Mouse (Mus musculus) stomach, embryonic 15.5 days (tissue): ENCODE measurements around the gene Gm11020. TPM values are rescaled to one million over a fixed set of nuclear protein-coding genes. Genes with fewer than 3 reads are reported as not detected.
"Not testable (repeated sequence)": the region's sequence is repeated elsewhere in the genome, so short reads cannot be mapped to it uniquely, and the experiment has no call there.

Experiments
- ATAC-seq: fragments of 200-750 bp; cut with Nextera tagmentation; 2 replicates; pipeline ENCODE4 v1.8.0; 2017; ENCODE audit warnings: low read depth, moderate number of reproducible peaks, moderate TSS enrichment; ENCODE audit not compliant: insufficient read depth, low FRiP score
- H3K27ac ChIP-seq: fragments of 300-500 bp; sonication (generic); 2 replicates; pipeline ENCODE4 v1.5.1; 2015; ENCODE audit warnings: mild to moderate bottlenecking, inconsistent platforms
- H3K27me3 ChIP-seq: fragments of 300-500 bp; sonication (generic); replicated peaks from 2 replicates; pipeline ENCODE4 v1.6.1; 2015; ENCODE audit warnings: inconsistent platforms
- H3K36me3 ChIP-seq: fragments of 300-500 bp; sonication (generic); 2 replicates; pipeline ENCODE4 v1.6.1; 2015; ENCODE audit warnings: inconsistent platforms
- H3K4me1 ChIP-seq: fragments of 300-500 bp; sonication (generic); 2 replicates; pipeline ENCODE4 v1.6.1; 2015; ENCODE audit warnings: inconsistent platforms
- H3K4me2 ChIP-seq: fragments of 300-500 bp; sonication (generic); 2 replicates; pipeline ENCODE4 v1.6.1; 2015; ENCODE audit warnings: mild to moderate bottlenecking, inconsistent platforms
- H3K4me3 ChIP-seq: fragments of 300-500 bp; sonication (generic); replicated peaks from 2 replicates; pipeline ENCODE4 v1.5.1; 2015; ENCODE audit warnings: inconsistent platforms
- H3K9ac ChIP-seq: fragments of 300-500 bp; sonication (generic); 2 replicates; pipeline ENCODE4 v1.6.1; 2015; ENCODE audit warnings: inconsistent platforms
- H3K9me3 ChIP-seq: fragments of 300-500 bp; sonication (generic); 2 replicates; pipeline ENCODE4 v1.6.1; 2016; ENCODE audit warnings: inconsistent platforms
- WGBS: fragments of 180-500 bp; shearing (Covaris S2); methylation state at CpG from one replicate; pipeline ENCODE4 v1.1.7; 2015; 5-methylcytosine and 5-hydroxymethylcytosine counted together
- polyA plus RNA-seq: library from polyadenylated mRNA; unstranded; fragments of >200 nt; fragmentation: Nextera tagmentation; extraction: Ambion mirVana; gene quantifications from 2 replicates; pipeline ENCODE4 v1.2.1, GENCODE M21; 2015

Gm11020 gene
- polyA plus RNA-seq = not detected in 2 replicates

DNA sequence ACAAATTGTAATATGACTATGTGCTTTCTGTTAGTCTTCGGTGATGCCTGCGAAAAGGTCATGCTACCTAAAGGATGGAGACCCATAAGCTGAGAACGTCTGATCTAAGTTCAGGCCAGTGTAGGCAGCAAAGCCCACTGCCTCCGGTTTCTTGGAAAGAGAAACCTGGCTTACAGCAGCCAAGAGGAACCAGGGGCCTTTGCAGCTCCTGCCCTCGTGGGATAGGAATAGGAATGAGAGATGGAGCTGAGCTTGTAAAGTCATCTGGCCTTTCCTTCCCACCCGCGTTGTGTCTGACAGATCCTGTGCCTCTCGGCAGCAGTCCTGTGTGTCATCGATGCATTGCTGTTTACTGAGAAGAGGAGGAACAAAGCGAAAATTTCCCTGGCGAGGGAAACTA lies at the start of gene Gm11020:
Gene Gm11020 (plus strand): TSS at position 301 of the 400 bp plus-strand sequence.
- H3K4me1 ChIP-seq, ATAC-seq, H3K27ac ChIP-seq, H3K27me3 ChIP-seq, H3K36me3 ChIP-seq, H3K4me2 ChIP-seq, H3K4me3 ChIP-seq, H3K9me3 ChIP-seq, H3K9ac ChIP-seq: not testable (repeated sequence)
- 80% methylated on average over 11 of the region's 11 CpGs for WGBS

GRCm38 (mm10) chr8:104293081-104293480 lies 28.3 kb upstream of the Gm11020 start, which contains the start of gene Cmtm2a:
TSS of gene Cmtm2a (minus strand) at chr8:104293181.
- not testable (repeated sequence) for H3K4me2 ChIP-seq, H3K9ac ChIP-seq, H3K27me3 ChIP-seq, H3K36me3 ChIP-seq, H3K27ac ChIP-seq, H3K9me3 ChIP-seq, H3K4me1 ChIP-seq, H3K4me3 ChIP-seq, ATAC-seq
- WGBS = 87% methylated on average over 12 of the region's 12 CpGs

DNA sequence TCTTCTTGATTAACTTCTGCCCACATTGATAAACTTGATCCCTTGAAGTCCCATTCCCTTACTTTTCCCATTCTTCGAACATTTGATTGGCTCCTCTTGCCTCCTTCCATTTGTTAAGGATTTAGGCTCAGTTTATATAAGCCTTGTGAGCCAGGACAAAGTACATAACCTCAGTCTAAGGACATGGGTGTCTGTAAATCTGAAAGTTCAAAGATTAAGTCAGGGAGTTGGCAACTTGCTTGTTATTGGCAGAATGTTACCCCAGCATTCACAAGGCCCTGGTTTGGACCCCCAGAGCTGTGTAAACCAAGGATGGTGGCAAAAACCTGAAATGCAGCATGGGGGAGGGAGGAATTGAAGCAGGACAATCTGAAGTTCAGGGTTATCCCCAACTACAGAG lies 27.0 kb upstream of the Gm11020 start:
- H3K36me3 ChIP-seq = no peaks in the 10 kb centered on the region
- no peak overlapping the region for H3K27ac ChIP-seq
- H3K27me3 ChIP-seq = no peaks in the 10 kb centered on the region
- no peak overlapping the region for H3K4me2 ChIP-seq
- no peak for ATAC-seq
- WGBS = 86% methylated on average over 1 of the region's 1 CpGs
- no peak overlapping the region for H3K9ac ChIP-seq
- H3K9me3 ChIP-seq = no peaks in the 10 kb centered on the region
- no peaks in the 10 kb centered on the region for H3K4me1 ChIP-seq
- no peak overlapping the region for H3K4me3 ChIP-seq

- not testable (repeated sequence) for H3K4me2 ChIP-seq, H3K27me3 ChIP-seq, H3K36me3 ChIP-seq, H3K9me3 ChIP-seq, H3K4me1 ChIP-seq, H3K4me3 ChIP-seq, ATAC-seq, H3K9ac ChIP-seq, H3K27ac ChIP-seq
- WGBS = 21% methylated on average over 3 of the region's 3 CpGs
Measured at GRCm38 (mm10) chr8:104301577-104301976, 19.8 kb upstream of the Gm11020 start.

DNA sequence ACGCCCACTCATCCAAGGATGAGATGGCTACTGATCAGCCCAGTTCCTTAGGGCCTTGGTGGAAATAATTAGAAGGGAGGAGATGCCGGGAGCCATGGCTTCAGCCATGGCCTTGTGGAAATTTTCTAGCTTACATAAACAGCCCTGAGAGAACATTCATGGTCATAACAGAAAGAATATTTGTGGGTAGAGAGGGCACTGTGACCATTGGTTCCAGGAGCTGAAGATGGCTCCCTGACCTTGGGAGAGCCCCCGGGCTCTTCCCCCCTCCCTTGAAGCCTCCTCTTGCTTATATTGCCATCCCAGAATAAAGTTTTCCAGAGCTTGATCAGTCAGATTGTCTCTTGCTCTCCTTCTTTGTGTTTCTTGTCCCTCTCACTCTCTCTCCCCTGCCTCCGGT lies 18.8 kb upstream of the Gm11020 start:
- WGBS = 93% methylated on average over 4 of the region's 4 CpGs
- not testable (repeated sequence) for H3K4me2 ChIP-seq, H3K36me3 ChIP-seq, H3K4me3 ChIP-seq, H3K27me3 ChIP-seq, H3K9me3 ChIP-seq, H3K4me1 ChIP-seq, H3K27ac ChIP-seq, ATAC-seq, H3K9ac ChIP-seq

GRCm38 (mm10) chr8:104304962-104305361 lies 16.4 kb upstream of the Gm11020 start:
- no peaks in the 10 kb centered on the region for H3K36me3 ChIP-seq
- ATAC-seq = no peak
- no peaks in the 10 kb centered on the region for H3K9me3 ChIP-seq
- no peak overlapping the region for H3K9ac ChIP-seq
- H3K4me1 ChIP-seq = no peaks in the 10 kb centered on the region
- no peaks in the 10 kb centered on the region for H3K27me3 ChIP-seq
- H3K4me2 ChIP-seq = no peak overlapping the region
- no peak overlapping the region for H3K27ac ChIP-seq
- H3K4me3 ChIP-seq = no peak overlapping the region
- WGBS = 84% methylated on average over 11 of the region's 11 CpGs

- not testable (repeated sequence) for H3K4me3 ChIP-seq
- WGBS = 43% methylated on average over 6 of the region's 6 CpGs
Measured at GRCm38 (mm10) chr8:104308341-104308740, 13.0 kb upstream of the Gm11020 start.

DNA sequence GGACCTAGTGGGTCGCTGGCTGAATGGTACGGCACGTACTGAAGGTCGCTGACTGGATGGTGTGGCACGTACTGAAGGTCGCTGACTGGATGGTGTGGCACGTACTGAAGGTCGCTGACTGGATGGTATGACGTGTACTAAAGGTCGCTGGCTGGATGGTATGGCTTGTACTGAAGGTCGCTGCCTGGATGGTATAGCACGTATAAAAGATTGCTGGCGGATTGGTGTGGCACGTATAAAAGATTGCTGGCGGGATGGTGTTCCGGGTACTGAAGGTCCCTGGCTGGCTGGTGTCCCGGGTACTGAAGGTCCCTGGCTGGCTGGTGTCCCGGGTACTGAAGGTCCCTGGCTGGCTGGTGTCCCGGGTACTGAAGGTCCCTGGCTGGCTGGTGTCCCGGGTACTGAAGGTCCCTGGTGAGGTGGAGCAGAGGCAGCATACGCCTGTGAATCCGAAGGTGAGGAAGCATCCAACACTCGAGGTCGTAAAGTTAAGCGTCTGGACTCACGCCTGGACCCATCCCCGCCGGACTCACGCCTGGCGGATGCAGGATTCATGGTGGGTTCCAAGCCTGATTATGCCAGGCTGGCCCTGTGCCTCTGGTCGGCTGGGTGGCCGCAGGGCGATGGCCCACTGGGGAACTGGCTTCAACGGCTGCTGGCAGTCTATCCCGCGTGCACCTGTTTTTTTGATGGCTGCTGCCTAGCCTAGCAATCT lies 11.8 kb upstream of the Gm11020 start, which contains the start of the genes Gm45711 and Cmtm1:
Gene Gm45711 (minus strand): TSS at position 641 of the 715 bp plus-strand sequence.
Gene Cmtm1 (minus strand): TSS at position 705 of the 715 bp plus-strand sequence.
- H3K27ac ChIP-seq, H3K9me3 ChIP-seq, H3K9ac ChIP-seq, H3K4me3 ChIP-seq, H3K4me2 ChIP-seq, H3K27me3 ChIP-seq, H3K4me1 ChIP-seq, H3K36me3 ChIP-seq: not testable (repeated sequence)
- peak; percentile 14; the same call in 1 of the 2 replicates for ATAC-seq
- WGBS = 88% methylated on average over 36 of the region's 36 CpGs

More at GRCm38 (mm10) chr8:104308341-104308740, 13.0 kb upstream of the Gm11020 start:
- not testable (repeated sequence) for H3K27me3 ChIP-seq, H3K36me3 ChIP-seq, H3K4me1 ChIP-seq, H3K27ac ChIP-seq, H3K9ac ChIP-seq, ATAC-seq, H3K9me3 ChIP-seq, H3K4me2 ChIP-seq

DNA sequence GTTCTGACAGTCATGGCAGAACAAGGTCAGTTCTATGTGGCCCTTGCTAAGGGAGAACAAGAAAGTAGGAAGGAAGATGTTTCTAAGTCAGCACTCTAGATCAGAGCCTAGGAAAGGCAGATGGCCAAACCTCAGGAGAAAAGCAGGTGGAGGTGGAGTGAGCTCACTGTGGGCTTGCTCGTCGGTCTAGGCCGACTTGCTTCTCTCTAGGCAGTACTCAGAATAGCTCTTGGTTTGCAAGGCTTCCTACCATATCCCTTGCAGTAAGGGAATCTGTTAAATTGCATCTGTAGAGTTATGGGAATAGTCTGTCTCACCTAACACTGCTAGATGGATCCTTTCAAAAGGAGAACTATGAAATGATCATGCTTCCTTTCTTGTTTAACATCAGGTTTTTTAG lies 9.3 kb upstream of the Gm11020 start:
- not testable (repeated sequence) for H3K9ac ChIP-seq, H3K27me3 ChIP-seq, H3K4me3 ChIP-seq, ATAC-seq, H3K9me3 ChIP-seq, H3K36me3 ChIP-seq, H3K4me2 ChIP-seq, H3K4me1 ChIP-seq, H3K27ac ChIP-seq
- whole genome bisulfite sequencing = 87% methylated on average over 3 of the region's 3 CpGs

DNA sequence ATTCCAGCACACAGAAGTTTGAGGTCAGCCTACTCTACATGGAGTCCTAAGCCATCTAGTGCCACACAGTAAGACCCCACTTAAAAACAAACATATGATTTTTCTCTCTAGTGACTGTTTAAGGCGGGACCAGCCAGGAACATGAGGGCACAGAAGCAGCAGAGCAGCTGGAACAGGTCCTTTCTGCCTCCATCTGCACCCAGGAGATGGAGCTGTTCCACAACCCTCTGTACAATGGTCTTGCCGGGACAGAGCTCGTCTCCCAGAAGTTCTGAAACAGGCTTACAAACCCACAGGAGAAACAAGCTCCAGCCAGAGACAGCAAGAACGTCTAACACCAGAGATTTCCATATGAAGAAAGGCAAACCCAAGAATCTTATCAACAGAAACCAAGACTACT lies 8.1 kb upstream of the Gm11020 start:
- no peaks in the 10 kb centered on the region for H3K4me1 ChIP-seq
- no peak for ATAC-seq
- no peaks in the 10 kb centered on the region for H3K36me3 ChIP-seq
- H3K4me2 ChIP-seq = no peak overlapping the region
- WGBS = 49% methylated on average over 4 of the region's 4 CpGs
- no peak overlapping the region for H3K9ac ChIP-seq
- no peak overlapping the region for H3K4me3 ChIP-seq
- H3K27ac ChIP-seq = no peak overlapping the region
- H3K27me3 ChIP-seq = no peaks in the 10 kb centered on the region
- no peaks in the 10 kb centered on the region for H3K9me3 ChIP-seq

- not testable (repeated sequence) for H3K27me3 ChIP-seq, H3K36me3 ChIP-seq, H3K4me1 ChIP-seq, H3K4me3 ChIP-seq, ATAC-seq, H3K9ac ChIP-seq, H3K4me2 ChIP-seq, H3K9me3 ChIP-seq, H3K27ac ChIP-seq
- 85% methylated on average over 12 of the region's 12 CpGs for WGBS
Measured at GRCm38 (mm10) chr8:104321930-104322329, 563 bp downstream of the Gm11020 start, which contains the start of gene Cmtm2b. TSS of gene Cmtm2b (plus strand) at chr8:104322230.

DNA sequence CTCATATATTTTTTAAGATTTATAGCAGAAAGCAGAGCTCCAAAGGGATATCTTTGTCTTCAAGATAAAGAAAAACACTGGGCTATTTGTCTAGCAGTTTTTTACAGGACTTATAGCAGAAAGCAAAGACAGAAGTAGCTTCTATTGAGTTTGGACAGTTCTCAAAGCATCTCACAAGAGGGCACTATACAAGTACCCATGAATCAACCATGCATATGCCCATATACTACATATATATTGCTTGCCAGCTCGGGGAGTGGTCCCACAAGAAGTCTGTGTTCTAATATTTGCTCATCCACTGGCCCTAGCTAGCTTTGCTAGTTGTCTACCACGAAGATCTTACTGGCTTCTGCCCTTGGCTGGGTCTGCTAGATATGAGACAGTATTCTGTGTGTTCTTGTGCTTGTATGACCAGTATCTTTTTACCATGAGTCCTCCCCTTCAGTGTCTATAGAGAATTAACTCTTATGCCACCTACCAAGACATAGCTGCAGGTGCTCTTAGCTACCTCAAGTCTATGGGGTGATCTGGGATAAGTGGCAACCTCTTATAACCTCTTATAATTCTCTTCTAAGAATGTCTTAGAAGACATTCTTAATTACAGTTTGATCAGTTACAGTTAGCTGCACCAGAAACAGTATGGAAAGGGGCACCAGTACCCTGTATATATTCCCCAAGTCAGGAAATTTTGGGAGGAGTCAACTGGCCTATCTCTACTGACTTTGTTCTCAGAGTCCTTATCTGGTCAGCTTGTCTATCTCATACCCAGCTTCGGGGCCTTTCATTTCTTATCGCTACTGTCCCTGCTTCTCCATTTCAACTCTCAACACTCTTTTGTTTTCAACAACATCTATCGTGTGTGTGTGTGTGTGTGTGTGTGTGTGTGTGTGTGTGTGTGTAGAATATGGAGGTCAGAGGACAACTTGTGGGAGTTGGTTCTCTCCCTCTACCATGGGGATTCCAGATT lies 11.6 kb downstream of the Gm11020 start:
- H3K9ac ChIP-seq = no peak overlapping the region

More for the DNA sequence above, 11.6 kb downstream of the Gm11020 start:
- H3K36me3 ChIP-seq = no peaks in the 10 kb centered on the region
- no peaks in the 10 kb centered on the region for H3K27me3 ChIP-seq
- H3K4me2 ChIP-seq = no peak overlapping the region
- no peaks in the 10 kb centered on the region for H3K9me3 ChIP-seq
- ATAC-seq = no peak
- no peaks in the 10 kb centered on the region for H3K4me1 ChIP-seq
- H3K4me3 ChIP-seq = no peak overlapping the region
- WGBS = 72% methylated on average over 5 of the region's 5 CpGs
- no peak overlapping the region for H3K27ac ChIP-seq
